Mouse (Mus musculus): ENCODE measurements around the gene Trip12. TPM values are rescaled to one million over a fixed set of nuclear protein-coding genes. Genes with fewer than 3 reads are reported as not detected.

Gene Trip12
- polyA plus RNA-seq, 2 experiments from 2014 or later = 129 to 152 TPM

DNA sequence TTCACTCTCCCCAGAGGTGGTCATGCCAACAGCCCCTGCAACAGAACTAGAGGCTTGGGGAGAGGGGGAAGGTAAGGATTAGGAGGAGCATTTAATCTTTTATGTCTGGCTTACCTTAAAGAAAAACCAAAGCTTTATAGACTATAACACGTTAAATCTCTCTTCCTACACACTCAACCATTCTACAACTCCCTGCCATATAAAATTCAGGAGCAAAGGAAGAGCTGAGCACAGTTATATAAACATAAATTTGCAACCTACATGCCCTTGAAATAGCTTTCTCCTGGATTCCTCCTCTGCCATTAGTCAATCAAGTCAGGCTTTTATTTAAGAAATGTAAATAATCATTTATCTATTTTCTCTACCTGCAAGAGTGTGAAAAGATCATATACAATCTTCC, 62.9 kb downstream of the Trip12 start:
- no peak for ATAC-seq

GRCm38 (mm10) chr1:84758843-84759242, 81.5 kb downstream of the Trip12 start:
- no peak for ATAC-seq

DNA sequence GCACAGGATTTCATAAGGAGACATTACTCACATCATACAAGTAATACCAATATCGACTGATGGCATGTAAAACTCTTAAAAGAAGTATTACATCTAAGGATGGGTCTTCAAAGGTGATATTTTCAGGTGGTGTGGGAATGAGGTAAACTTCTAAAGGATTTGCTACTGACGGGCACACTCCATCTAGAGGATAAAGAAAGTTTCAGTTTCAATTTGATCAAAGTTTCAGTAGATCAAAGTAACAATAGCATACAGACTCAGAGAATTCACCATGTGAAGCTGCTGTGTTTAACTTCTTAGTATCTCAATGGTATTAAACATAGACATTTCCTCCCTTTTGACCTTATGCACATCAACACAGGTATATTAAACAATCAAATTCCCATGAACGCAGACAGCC, 98.2 kb downstream of the Trip12 start:
- peak; percentile 83 for ATAC-seq

DNA sequence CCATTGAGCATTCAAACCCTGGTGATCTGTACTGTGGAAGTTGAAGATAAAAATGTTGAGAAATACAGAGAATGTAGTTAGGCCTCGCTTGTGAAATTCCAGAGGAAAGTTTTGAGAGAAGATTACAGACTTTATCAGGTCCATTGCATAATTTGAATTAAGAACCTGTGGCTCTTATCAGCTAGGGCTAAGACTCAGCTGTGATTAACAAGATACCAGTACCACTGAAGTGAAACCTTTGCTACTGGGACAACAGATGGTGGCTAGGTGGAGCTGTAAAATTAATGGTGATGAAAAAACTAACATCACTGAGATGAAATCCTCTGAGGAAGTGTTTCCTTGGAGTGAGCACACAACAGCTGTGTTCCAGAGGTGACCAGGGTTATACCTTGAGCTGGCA, 100.2 kb downstream of the Trip12 start:
- no peak for ATAC-seq

DNA sequence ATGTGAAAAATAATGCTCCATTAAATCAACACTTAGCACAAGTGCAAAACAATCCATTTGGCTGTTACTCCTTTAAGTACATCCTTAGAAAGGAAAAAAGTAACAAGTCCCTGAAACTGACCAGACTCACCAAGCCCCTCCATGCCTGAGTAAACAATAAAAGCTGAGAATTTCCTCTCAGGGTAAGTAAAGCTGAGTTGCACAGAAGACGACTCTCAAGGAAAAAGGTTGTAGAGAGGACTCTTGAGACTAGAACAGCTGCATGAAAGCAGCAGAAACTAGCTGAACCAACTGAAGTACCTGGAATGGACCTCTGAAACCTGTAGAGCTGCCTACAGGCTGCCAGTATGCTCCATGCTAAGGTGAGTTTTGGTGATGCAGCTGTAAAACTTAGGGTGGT, 103.2 kb downstream of the Trip12 start:
- ATAC-seq = no peak

DNA sequence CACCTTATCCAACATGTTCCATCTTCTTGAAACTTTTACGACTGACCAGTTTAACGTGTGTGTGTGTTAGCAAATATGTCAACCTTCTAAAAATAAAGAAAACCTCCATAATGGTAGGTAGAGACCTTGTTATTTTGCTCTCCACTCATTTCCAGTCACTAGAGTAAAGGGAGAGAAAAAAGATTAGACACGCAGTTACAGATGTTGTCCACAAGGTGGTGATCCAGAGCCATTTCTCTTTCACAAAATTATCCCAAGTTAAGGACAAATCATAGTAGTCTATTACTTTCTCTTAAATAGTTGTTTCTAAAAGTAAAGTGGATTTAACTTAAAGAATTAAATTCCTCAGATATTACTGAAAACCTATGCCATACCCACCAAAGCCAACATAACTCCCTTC, 106.5 kb downstream of the Trip12 start:
- peak; percentile 54 for ATAC-seq

DNA sequence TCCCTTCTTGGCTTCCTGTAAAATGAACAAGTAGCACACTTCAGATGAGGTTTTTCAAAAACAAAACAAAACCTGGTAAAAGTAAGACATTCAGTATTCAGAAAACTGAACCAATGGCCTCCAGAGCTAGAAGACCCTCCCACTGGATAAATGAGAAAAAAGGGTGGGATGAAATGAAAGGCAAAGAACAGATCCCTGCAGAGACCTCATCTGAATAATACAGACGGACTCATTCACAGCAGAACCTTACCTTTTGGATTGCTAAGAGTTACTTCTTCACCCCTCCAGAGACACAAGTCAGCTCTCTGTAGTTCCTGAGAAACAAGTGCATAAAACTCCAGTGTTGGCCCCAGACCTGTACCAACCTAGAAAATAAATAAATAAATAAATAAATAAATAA, 108.6 kb downstream of the Trip12 start:
- no peak for ATAC-seq

DNA sequence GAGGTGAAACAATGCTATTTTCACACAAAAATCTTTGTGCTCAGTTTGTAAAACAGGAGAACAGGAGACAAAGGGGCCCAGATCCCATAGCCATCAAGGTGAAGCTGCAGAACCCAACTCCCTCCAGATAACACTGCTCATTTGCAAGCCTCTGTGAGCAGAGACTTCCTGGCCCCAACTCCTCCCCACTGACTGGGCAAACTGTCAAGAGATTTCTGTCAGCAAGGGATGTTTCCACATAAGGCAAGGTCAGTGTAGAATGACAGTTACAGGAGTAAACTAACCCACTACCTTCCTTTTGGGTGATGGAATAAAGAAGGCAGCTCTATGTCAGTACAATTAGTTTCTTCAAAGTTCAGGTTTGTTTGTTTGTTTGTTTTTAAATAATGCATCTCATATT, 117.5 kb downstream of the Trip12 start:
- no peak for ATAC-seq

DNA sequence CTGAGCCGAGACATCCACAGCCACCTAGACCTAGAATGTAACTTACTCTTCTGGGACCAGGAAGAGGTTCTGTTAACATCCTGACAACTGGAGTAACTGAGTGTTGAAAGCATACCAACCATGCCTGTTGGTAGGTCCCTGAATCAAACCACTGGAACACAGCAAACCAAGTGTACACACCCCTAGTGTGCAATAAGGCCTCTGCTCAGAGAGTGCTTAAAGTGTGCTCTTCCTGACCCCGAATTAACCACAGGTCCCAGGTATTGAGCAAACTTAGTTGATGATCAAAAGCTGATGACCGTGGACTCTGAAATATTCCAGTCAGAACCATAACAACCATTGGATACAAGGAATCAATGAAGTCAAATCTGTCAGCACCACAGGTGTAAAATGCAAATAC, 117.9 kb downstream of the Trip12 start:
- no peak for ATAC-seq

- ATAC-seq = no peak
Measured at GRCm38 (mm10) chr1:84721942-84722341, 118.4 kb downstream of the Trip12 start.

DNA sequence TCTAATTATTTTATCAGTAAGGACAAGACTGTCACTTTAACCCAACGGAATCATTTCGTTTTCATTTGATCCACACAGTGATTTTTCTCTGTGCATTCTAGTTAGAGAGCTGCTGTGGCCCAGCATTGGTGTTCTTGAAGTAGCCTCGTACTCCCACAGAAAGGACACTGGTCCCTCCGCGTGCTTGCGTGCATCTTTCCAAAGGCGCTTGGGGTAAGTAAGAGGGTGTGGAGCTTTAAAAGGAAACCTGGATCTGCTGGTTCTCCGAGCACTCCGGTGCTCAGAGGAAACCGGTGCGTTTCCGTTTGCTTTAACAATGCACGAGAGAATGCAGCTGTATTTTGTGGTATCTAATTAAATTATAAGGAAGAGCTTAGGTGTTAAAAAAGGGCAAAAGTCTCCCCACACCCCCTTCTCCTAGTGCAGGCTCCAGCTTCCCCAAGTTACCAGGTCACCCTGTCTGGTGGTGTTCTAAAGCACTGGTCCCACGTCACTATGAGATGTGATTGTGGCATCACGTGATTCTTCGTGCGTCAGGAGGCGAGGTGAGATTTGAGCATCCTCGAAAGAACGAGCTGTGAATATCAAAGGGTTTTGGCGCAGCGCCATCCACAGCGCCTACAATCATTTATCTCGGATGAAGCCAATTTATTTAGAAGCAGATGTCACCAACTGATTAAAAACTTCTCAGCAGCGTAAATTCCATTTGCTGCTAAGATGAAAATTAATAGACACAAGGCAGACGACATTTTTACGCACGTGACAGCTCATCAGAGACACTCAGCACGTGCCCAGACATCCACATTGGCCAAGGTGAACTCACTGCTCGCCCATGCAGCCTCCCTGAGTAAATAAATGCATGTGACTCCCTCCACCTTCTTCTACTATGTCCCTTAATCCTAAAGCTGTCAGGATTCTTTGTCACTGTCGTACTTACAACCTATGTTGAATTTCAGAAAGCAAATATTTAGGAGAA, 130.2 kb downstream of the Trip12 start:
- no peak for ATAC-seq

DNA sequence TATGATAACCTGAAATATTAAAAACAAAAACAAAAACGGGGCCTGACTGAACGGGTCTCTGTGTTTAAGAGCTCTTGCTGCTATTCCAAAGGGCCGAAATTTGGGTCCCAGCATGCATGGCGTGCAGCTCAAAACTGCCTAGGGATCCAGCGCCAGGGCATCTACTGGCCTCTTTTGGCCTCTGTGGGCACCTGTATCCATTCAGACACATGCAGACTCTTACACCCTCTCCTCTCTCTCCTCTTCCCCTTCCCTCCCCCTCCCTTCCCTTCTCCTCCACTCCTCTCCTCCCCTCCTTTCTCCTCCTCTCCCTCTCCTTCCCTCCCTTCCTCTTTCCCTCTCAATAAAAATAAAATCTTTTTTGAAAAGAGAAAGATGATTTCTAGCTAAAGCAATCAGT, 130.9 kb downstream of the Trip12 start:
- ATAC-seq = no peak

GRCm38 (mm10) chr1:84700254-84700653, 140.1 kb downstream of the Trip12 start:
- no peak for ATAC-seq

GRCm38 (mm10) chr1:84697136-84697535, 143.2 kb downstream of the Trip12 start:
- ATAC-seq = no peak

DNA sequence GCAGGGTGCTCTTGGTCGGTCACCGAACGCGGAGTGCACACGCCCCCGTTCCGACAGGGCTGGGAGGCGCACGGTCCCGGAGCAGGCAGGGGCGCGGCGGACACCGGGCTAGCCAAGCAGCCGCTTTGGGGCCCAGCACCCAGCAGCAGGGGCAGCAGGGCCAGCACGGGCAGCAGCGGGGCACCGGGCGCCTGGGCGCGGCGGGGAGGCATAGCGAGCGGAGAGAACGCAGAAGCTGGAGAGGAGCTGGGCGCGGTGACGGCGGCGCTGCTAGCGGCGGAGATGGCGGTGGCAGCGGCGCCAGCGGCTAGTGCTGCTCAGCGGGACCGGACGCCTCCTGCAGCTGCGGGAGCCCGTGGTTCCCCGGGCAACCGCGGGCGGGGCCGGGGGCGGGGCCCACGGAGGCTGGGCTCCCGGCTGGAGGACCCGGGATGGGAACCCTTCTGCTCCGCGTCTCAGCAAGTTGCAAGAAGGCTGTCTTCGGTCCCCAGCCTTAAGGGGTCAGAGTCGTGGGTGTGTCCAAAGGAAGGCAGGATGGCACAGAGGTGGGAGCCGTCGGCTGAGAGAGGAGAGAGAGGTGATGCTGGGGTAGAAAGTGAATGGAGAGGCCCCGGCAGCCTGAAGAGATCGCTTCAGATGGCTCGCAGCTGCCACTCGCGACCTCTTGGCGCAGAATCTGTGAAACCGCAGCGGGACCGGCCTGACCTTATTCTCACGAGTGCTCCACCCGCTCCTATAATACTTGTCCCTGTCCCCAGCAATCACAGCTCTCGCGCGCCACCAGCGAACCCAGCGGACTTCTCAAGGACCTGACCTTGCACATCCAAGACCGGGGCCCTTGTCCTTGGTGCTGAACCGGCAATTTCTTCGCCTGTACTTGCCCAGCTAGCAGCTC, 144.6 kb downstream of the Trip12 start, which contains the start of gene Dner:
TSS of gene Dner (minus strand) at position 705 of the 895 bp plus-strand sequence.
- no peak for ATAC-seq

DNA sequence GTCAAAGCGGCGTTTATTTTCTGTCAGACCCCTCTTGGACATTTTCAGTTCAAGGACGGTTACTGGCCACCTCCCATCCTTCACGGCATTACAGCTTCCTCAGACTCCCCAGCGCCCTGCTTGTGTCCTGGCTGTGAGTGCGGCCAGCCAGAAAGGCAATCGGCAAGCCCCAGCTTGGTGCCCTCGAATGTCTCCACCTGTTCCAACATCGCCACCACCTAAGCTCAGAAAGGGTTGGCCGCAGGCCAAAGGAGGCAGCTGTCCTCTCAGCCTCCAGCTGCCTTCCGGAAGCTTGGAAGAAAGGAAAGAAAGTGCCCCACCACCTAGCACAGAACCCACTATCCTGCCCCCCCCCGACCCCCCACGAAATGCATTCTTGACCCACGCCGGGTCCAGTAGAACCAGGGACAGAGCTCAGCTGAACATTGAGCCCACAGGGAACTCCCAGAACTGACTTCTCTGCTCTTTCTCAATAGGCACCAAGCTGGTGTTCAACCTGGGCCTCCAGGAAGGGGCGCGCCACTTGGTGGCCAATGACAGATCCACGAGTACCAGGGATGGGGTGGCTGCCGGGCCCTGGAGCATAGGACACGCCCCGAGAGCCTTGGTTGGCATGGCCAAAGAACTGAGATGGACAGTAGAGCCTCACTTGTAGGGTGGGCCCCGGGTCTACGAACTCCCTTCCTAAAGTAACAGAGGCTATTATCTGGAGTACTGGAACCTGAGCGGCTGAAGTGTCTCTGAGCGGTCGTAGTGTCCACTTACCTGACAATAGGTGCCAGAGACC, 145.4 kb downstream of the Trip12 start:
- ATAC-seq = no peak

GRCm38 (mm10) chr1:84677910-84678309, 162.4 kb downstream of the Trip12 start:
- no peak for ATAC-seq

Other genes with a start within 250 kb of the Trip12 start
- not detected for gene Dner, start 144.3 kb downstream of the Trip12 start, polyA plus RNA-seq (2017; shearing (Covaris generic))
- 1 to 10 TPM; 2.7 to 3.3 TPM for gene Fbxo36, start 675 bp downstream of the Trip12 start, polyA plus RNA-seq (2017; shearing (Covaris generic))
- gene Slc16a14, start 94.6 kb upstream of the Trip12 start, polyA plus RNA-seq (2017; shearing (Covaris generic)) = not detected

Measured in activated CD4-positive, CD25-positive, alpha-beta regulatory T cell, adult 4 months (primary cell).